Mouse (Mus musculus) fat pad, adult 2 months (tissue): Measurements from ENCODE around the gene Ano9.

ENCODE experiments used
- DNase-seq: peaks from one replicate; pipeline ENCODE4 v3.0.0-alpha.2; 2011; ENCODE audit warnings: low read depth, low spot score; ENCODE audit errors: extremely low read depth

Ano9 gene

GRCm38 (mm10) chr7:141064175-141064574 is 53.4 kb downstream of the Ano9 start:
- DNase-seq, result no peak

- DNase-seq, result no peak
These were observed 54.3 kb downstream of the Ano9 start for GRCm38 (mm10) chr7:141063353-141063752.

GRCm38 (mm10) chr7:141062525-141062924 is 55.1 kb downstream of the Ano9 start:
- DNase-seq, result no peak

- DNase-seq, result no peak
These were observed 56.3 kb downstream of the Ano9 start for GRCm38 (mm10) chr7:141061269-141061692.

- DNase-seq, result no peak
These were observed 57.0 kb downstream of the Ano9 start, which contains the start of gene B4galnt4 for GRCm38 (mm10) chr7:141060426-141061242. TSS of gene B4galnt4 (plus strand) at chr7:141061104.

- no peak for DNase-seq
These were observed 57.7 kb downstream of the Ano9 start for GRCm38 (mm10) chr7:141059929-141060328.

GRCm38 (mm10) chr7:141058601-141059341 is 58.8 kb downstream of the Ano9 start:
- no peak for DNase-seq

GRCm38 (mm10) chr7:141057541-141057940 is 60.1 kb downstream of the Ano9 start:
- DNase-seq, result no peak

- no peak for DNase-seq
These were observed 60.6 kb downstream of the Ano9 start for GRCm38 (mm10) chr7:141056976-141057375.

- no peak for DNase-seq
These were observed 61.8 kb downstream of the Ano9 start for GRCm38 (mm10) chr7:141055785-141056184.

GRCm38 (mm10) chr7:141052421-141052820 is 65.2 kb downstream of the Ano9 start:
- no peak for DNase-seq

- no peak for DNase-seq
These were observed 65.6 kb downstream of the Ano9 start for GRCm38 (mm10) chr7:141052016-141052415.
